Mouse (Mus musculus) testis, adult 2 months (tissue): ENCODE data around the gene Ube2t.

Source experiments
- CTCF ChIP-seq: fragments of 200-500 bp; IDR thresholded peaks from 2 replicates; pipeline ENCODE4 v1.5.1; 2012; ENCODE audit warnings: low read depth, mild to moderate bottlenecking, inconsistent platforms, low read length, moderate library complexity; ENCODE audit not compliant: control insufficient read depth, insufficient read depth, insufficient replicate concordance
- POLR2A ChIP-seq: fragments of 200-500 bp; IDR thresholded peaks from 2 replicates; pipeline ENCODE4 v1.6.1; 2012; ENCODE audit warnings: low read depth, mild to moderate bottlenecking, inconsistent platforms, low read length, moderate library complexity; ENCODE audit not compliant: control insufficient read depth

GRCm38 (mm10) chr1:134994739-134995138, 32.4 kb downstream of the Ube2t start:
- TF ChIP-seq CTCF: no peak
- TF ChIP-seq POLR2A: no peak
